Mouse (Mus musculus) cerebellum, adult 11-12 months (tissue): ENCODE results near the gene Gpr179.

ENCODE experiments used
- DNase-seq: peaks from one replicate; pipeline ENCODE4 v3.0.0; 2022

The Gpr179 gene

DNA sequence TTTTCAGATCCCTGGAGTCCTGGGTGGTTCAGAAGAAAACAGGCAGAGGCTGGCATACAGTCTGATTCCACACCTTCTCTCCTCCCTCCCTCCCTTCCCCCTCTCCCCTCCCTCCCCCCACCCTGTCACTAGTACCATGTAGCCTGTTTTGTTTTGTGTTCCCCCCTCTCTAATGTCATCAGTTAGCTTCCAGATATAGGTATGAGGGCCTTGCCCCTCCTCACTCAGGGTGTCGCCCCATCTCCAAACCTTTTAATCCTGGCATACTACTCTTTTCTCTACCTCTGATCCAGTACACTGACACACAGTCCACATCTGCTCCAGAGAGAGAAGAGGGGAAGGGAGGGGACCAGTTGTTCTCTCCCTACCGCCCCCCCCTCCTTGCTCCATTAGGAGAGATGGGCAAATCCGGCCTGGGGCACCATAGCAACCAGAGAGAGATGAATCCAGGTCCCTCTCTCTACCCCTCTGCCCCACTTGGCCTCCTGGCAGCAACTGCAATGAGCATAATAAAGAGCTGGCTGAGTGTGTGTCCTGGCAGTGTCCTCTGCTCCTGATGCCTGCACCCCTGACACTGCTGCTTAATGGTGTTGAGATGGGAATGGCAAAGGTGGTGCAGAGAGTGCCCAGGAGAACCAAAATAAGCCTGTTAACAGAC is at the start of gene Gpr179:
Gene Gpr179 (minus strand): TSS at position 51 of the 658 bp plus-strand sequence.
- no peak for DNase-seq

DNA sequence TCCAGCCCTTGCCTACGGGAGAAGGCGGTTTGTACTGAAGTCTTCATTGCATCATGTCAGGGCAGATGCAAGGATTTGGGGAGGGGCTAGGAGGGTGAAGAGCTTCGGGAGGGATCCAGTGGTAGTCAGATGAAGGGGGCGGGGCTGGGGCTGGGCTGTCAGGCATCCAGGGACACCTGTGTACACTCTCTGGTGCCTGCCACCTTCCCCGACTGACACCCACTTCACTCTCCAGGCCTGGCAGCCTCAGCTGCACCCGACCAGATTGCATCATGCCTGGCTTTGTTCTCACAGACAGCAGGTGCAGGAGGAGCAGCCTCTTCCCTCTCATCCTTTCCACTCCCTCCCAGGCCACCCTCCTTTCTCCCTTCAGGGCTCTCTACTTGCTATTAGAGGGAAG is 49.2 kb upstream of the Gpr179 start:
- peak; percentile 88 for DNase-seq

DNA sequence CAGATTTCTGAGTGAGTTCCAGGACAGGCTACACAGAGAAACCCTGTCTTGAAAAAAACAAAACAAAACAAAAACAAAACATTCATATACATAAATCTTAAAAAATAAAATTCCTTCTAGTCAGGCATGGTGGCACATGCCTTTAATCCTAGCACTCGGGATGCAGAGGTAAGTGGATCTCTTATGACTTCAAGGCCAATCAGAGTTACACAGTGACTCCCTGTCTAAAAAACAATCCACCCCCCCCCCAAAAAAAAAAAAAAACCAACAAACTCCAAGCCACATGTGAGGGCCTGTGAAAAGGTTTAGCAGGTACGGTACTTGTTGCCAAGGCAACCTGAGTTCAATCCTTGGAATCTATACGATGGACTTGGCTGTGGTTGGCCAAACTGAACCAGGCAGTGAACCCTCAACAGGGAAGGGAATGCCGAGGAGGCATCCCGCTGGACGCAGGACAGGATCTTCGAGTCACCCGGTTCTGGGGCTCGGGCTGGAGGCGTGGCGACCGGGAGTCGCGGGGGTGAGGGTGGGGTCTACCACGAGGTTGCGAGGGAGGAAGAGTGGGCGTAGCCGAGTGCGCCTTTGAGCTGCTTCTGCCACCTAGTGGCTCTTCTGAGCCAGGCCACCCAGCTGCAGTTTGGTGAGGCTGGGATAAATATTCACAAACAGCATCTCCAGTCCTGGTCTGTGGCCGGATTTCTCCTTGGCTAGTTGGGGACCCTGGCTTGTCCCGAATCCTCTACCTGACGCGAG is 48.3 kb upstream of the Gpr179 start:
- DNase-seq, result peak; percentile 87

DNA sequence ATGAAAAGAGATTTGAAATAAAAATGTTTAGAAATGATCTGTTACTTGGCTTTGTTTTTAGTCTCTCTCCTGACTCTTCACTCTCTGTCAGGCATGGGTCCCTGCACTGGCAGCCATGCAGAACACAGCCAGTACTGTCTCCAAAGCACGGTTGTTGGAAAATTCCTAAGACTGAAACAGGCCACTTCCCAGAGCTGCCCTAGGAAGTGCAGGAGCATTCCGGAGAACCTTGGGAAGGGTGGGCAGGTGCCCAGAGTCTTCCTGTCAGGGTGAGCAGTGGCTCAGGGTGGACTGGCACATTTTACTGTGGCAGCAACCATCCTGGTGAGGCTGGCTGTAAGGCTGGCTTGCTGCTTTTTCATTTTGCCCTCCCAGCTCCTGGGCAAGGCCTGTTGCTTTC is 46.6 kb upstream of the Gpr179 start:
- DNase-seq, result no peak

DNA sequence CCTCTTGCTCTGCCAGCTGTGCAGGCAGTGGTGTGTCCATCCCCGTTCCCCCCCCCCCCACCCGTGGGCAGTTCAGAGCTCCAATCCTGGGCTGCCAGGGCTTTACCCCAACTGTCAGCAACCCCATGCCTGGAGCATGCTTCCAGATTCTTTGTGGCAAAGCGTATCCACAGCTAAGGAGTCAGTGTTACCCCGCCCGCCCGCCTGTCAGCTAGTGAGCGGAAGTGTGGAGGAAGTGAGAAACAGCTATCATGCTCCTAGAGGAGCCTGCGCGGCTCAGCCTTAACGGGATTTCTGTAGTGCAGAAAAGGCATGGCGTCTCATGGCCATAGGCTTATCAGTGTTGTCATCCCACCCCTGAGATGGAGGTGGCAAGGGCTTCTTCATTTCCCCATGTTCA is 42.3 kb upstream of the Gpr179 start:
- DNase-seq, result no peak

DNA sequence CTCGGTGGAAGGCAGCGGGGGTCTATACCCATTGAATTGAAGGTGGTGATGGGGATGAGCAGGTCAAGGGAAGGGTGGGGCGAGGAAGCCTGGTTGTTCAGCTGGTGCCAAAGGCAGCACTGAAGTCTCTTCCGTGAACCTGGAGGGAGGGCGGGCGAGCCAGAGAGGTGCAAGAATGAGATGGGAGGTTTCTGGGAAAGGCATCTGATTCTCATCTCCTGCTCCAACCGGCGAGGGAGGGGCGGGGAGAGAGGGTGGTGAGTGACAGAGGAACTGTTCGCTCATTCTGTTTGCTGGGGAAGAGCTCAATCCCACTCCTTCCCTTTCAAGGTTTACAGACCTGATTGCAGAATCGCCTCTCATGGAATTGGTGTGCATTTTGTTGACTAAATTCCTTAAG is 41.8 kb upstream of the Gpr179 start:
- DNase-seq, result no peak

DNA sequence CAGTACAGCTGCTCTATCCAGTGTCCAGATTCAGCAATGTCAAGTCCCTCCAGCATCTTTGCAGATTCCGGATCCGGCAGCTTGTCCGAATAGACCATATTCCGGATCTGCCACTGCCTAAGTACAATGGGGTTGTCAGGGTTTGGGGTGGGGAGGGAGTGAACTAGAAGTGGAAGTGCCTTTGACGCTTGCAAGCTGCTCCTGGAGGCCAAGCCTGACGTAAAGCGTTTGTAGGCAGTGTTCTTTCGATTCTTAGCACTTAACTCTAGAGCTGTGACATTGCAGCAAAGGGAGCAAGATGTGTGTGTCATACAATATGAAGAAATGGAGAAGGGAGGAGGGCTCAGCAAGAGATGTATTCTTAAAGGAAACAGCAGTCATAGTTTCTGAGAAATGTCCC is 37.2 kb upstream of the Gpr179 start:
- no peak for DNase-seq

DNA sequence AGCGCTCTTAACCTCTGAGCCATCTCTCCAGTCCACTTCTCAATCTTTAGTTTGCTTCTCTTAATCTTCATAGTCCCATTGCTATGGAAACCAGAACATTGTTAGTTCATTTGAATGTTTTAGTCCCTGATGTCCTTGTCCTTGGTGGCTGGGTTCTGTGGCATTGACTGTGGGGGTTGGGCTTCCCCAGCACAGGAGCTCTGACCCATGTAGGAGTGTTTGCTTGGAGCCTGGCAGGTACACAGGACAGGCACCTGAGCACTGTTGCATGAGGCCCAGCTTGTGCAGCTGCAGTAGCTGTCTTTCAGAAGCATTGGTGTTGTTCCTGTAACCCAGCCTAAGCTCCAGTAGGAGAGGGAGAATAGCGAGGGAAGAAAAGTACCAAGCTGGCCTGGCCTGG is 35.9 kb upstream of the Gpr179 start:
- DNase-seq, result no peak

DNA sequence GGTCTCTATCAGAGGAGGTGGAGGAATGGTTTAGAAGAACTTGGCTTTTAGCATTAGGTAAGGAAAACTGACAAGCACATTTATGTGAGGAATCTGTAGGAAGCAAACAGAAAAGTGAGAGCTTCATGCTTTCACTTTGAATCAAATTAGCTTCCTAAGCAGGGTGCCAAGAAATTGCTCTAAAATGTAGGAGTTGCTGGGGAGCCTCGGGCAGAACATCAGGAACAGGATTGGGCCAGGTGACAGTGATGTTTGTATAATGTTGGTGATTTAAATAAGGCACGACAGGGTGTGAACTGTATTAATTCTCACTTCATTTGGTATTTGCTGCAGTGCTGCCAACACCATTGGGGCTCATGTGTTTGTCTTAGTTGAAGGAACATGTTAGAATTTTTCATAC is 31.9 kb upstream of the Gpr179 start:
- DNase-seq, result no peak

DNA sequence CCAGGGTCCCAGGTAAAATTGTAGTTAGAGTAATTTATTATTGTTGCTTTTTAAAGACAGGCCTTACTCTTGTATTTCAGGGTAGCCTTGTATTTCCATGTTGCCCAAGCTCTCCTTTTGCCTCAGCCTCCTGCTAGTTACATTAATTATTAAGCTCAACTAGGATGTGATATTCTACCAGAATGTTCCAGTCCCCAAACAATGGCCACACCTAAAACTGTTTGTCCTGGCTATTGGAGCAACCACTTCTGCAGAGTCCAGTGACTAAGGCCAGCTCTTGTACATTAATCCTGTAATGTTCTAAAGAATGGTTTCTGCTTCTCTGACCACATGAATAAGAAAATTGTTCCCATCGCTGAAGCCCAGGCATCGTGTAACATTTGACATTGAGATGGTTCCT is 31.1 kb upstream of the Gpr179 start:
- no peak for DNase-seq

DNA sequence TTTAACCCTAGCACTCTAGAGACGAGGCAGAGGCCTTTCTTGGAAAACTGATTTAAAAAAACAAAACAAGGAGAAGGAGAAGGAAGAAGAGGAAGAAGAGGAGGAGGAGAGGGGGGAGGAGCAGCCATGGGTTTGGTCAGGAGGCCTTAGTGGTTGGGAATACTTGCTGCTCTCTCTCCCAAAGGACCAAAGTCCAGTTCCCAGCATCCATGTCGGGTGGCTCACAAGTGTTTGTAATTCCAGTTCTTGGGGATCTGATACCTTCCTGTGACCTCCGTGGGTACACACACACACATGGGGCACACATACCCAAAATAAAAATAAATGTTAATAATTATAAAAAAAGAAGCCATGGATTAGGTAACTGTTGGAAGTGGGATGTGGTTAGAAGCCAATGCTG is 28.2 kb upstream of the Gpr179 start:
- DNase-seq, result no peak

DNA sequence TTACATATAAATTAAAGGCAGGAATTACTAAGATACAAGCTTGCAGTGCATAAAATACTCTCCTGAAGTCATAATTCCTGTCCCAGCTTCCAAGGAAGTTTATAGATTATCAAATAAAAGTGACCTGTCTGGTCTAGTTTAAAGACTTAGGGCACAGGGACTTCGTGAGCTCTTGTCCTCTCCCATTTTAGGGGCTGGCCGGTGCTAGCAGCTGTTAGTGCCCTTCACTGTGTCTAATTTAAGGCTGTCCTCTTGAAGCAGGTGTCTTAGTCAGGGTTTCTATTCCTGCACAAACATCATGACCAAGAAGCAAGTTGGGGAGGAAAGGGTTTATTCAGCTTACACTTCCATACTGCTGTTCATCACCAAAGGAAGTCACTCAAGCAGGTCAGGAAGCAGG is 21.5 kb upstream of the Gpr179 start:
- no peak for DNase-seq

DNA sequence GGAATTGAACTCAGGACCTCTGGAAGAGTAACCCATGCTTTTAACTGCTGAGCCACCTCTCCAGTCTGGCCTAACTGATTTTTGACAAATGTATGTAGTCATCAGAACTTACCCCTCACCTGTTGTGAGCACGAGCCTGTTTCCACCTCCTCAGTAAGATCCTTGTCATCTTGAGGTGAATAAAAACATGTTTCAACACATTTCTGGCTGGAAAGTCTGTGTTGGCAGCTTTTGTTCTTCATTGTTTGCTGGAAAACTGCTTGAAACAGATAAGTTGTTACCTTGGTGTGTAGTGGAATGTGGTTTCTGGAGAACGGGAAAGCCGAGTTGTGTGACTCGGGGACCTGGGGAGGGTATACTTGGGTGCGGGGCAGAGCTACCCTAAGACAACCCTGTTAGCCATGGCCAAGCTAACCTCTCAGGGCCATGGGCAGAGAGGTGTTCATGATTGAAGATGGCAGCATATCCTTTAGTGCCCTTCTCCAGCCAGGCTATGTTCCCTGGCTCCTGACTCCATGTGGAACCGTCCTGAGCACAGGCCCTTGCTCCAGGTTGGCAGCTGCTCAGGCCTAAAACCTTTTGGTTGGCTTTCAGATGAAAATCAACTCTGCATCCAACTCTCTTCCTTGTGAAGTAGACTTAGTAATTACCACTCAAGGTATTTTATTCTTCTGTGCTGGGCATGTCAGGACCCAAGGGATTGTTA is 20.4 kb upstream of the Gpr179 start:
- peak; percentile 72 for DNase-seq

DNA sequence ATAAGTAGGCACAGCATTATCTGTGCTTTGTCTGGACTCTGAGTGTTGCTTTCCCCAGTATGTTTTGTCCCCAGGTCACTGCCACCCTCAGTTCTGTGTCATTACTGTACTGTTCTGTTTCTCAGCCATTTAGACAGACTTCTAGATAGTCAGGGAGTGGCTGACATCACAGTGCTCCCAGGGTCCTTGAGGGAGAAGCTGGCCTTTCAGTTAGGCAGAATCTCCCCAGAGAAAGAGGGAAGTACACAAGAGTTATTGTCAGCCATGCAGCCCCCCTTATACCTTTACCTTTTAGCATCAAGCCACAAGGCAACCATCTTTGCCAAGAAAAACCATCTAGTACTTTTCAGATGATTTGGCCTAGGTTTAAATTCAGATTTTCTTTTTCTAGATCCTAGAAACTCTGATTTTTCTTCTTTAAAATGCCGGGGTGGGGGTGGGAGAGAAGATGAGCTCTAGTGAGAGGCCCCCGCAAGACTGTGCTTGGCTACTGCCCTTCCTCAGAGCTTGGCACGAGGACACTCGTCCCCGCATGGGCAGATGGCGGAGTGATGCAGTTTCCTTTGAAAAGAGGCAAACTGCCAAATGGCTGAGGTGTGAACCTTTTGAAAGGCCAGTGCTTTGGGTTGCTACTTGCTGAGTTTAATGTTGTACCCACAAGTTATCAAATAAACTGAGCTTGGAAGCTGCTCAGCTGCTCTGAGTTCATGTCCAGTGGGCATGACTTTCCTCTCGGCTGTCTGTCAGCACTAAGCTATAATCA is 18.6 kb upstream of the Gpr179 start:
- DNase-seq, result peak; percentile 96

DNA sequence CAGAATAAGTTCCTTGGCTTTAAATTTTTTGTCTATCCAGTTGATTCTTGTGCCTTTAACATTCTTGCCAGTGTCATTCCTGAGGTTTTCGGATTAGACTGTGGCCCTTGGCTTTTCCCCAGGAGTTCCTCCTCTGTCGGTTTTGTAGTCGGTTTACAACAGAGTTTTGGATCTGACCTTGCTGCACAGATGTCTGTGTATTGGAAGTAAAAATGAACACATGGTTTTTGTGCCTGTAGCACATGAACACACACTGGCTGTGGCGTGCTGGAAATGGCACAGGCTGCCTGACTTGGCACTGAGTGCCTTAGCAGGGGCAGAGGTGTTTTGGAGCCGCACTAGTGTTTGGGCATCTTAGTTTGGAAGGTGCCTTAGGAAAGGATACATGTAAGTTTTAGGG is 16.6 kb upstream of the Gpr179 start:
- DNase-seq, result peak; percentile 63

DNA sequence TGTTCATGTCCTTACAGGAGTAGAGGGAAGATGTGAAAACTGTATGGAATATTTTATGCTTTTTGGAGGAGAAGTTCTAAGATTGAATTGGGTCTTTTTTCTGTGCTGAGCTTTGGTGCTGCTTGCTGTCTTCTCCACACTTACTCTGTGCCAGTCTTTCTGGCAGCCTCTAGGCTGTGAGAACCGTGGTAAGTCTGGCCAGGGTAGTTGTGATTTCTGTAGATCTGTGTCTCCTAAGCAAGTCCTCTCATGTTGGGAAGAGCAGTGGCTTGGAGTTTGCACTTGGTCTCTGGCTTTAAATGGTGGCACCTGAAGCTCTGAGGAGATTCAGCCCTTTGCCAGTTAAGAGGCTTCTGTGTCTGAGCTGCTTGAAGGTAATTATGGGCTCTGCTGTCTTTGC is 13.7 kb upstream of the Gpr179 start:
- no peak for DNase-seq

DNA sequence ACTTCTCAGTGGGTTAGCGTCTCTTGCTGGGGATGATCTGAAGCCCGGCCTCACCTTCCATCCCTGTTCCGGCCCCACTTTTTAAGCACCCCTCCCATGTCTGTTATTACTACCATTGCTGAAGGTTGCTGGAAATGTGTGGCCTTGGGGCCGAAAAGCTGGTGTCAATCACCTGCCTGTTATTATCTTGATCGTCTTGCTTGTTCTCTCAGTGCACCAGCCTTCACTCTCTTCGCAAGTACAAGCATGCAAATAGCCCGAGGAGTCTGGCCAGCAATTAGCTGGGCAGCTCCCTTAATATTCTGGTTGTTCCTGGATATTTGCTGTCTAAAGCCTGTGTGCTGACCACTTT is 11.7 kb upstream of the Gpr179 start:
- DNase-seq, result peak; percentile 34

DNA sequence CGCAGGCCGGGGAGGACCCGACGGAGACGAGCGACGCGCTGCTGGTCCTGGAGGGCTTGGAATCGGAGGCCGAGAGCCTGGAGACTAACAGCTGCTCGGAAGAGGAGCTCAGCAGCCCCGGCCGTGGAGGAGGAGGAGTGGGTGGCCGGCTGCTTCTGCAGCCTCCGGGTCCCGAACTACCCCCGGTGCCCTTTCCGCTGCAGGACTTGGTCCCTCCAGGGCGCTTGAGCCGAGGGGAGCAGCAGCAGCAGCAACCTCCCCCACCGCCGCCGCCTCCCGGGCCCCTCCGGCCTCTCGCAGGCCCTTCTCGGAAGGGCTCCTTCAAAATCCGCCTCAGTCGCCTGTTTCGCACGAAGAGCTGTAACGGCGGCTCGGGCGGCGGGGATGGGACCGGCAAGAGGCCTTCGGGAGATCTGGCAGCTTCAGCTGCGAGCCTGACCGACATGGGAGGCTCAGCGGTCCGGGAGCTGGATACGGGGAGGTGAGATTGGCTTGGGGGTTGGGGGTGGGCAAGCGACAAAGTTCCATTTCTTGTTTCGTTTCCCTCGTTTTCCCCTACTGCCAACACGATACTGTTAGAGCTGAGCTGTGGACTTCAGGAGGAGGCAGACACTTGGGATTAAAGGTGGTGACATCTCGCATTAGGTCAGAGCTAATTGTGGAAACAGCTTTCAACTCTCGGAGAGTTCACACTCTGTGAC is 11.2 kb upstream of the Gpr179 start:
- peak; percentile 42 for DNase-seq

DNA sequence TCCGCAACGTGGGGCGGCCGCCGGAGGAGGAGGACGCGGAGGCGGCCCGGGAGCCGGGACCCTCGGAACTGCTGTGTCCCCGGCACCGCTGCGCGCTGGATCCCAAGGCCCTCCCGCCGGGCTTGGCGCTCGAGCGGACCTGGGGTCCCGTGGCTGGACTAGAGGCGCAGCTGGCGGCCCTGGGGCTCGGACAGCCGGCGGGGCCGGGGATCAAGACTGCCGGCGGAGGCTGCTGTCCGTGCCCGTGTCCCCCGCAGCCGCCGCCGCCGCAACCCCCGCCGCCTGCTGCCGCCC is 10.7 kb upstream of the Gpr179 start:
- DNase-seq, result peak; percentile 60

DNA sequence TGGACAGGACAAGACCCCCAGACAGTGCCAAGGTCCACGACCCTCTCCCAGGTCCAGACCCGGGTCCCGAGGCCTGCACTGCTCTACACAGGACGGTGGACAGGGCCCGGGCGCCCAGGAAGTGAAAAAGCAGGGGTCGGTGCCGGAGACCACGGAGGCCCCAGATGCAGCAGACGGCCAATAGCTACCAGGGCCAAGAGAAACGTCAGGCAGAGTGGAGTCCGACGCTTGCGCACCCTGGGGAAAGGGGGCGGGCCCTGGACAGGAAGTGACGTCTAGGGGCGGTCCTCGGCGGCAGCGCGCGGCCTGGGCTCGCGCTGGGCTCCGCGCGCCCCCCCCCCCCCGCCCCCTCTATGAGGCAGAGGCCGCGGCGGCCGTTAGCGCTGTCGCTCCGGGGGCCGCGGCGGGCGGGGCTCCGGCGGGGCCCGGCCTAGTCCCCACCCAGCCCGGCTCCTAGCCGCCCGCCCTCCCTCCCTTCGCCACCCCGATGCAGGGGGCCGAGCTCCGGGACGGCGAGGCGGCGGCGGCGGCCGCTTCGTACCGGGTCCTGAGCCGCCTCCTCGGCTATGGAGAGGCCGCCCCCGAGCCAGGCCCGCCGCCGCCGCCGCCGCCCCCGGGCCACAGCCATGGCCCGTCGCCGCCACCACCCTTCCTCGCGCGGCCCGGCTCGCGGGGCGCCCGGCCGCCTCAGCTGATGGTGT is 10.2 kb upstream of the Gpr179 start, which contains the start of gene Socs7:
Gene Socs7 (plus strand): TSS at position 604 of the 701 bp plus-strand sequence.
- peak; percentile 94 for DNase-seq

DNA sequence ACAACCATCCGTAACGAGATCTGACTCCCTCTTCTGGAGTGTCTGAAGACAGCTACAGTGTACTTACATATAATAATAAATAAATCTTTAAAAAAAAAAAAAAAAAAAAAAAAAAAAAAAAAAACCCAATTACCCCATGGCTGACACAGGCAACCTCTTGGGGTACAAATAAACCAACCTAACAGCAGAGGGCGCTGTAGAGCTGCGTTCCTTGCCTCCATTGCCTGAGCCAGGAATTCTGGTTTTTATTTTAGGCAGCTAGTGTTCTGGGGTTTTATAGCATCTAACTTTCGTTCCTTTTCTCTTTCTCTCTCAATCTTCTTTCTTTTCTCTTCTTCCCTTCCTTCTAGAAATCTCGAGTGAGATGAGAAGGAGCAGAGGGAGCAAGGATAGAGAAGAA is 5.8 kb upstream of the Gpr179 start:
- DNase-seq, result peak; percentile 59

DNA sequence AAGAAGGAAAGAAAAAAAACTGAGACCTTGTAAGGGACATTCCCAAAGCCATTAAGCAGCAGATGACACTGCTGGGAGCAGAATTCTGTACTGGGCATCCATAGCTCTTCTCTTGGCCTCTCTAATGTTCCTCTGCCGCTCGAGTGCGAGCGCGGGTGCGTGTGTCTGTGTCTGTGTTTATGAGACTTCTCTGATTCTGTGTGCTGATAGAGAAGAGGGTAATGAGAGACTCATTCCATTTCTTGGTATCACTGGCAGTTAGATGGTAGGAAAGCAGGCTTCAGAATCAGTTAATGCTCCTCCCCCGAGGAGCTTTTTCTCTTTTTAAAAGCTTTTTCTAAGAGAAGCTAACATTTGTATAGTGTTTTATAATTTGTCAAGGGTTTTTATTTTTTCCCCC is 3.4 kb upstream of the Gpr179 start:
- DNase-seq, result no peak
